Mouse (Mus musculus) CH12.LX (cell line): ENCODE measurements at regions not wholly inside any gene's neighbourhood (a gene's known extent, or its start where the extent isn't known, plus 50 kb on each side); places are given as distances from the start of the nearest gene placed in this dataset.

Experiments used
- DNase-seq: peaks from one replicate; pipeline ENCODE4 v3.0.0-alpha.2; 2013; ENCODE audit errors: extremely low read depth
- H3K27ac ChIP-seq: 2 replicates; pipeline ENCODE4 v1.5.1; 2012; ENCODE audit warnings: low read depth, mild to moderate bottlenecking, control low read depth, moderate library complexity; ENCODE audit not compliant: insufficient read depth
- H3K27me3 ChIP-seq: replicated peaks from 2 replicates; pipeline ENCODE3; 2012; ENCODE audit warnings: inconsistent platforms
- H3K36me3 ChIP-seq, 2 experiments: replicated peaks in 1 of 2; 2 replicates each; pipeline versions ENCODE3 to v1.6.1; 2012; ENCODE audit warnings: inconsistent platforms in 1 of 2, low read length in 1 of 2, mild to moderate bottlenecking in 1 of 2, mixed read lengths in 1 of 2, moderate library complexity in 1 of 2; ENCODE audit not compliant: control insufficient read depth in 1 of 2, insufficient read depth in 1 of 2
- H3K4me1 ChIP-seq, 2 experiments: 2 replicates each; pipeline ENCODE4 v1.6.1; 2012; ENCODE audit warnings: inconsistent platforms in 1 of 2, moderate library complexity in 1 of 2; ENCODE audit not compliant: insufficient read depth in 2 of 2, control insufficient read depth in 1 of 2
- H3K4me2 ChIP-seq: 2 replicates; pipeline ENCODE4 v1.6.1; 2012; ENCODE audit warnings: low read depth, mild to moderate bottlenecking, control low read depth; ENCODE audit not compliant: poor library complexity, insufficient read depth, severe bottlenecking
- H3K4me3 ChIP-seq, 3 experiments: fragments of 150-350 bp in 1 of 3; sonication (generic) in 1 of 3; replicated peaks in 1 of 3; 2 replicates each; pipeline versions ENCODE3 to v1.5.1; 2011 to 2012; ENCODE audit warnings: low read depth in 2 of 3, low read length in 2 of 3, mild to moderate bottlenecking in 2 of 3, moderate library complexity in 2 of 3, control low read depth in 1 of 3, improper control_type of control experiment in 1 of 3, inconsistent platforms in 1 of 3, mixed read lengths in 1 of 3; ENCODE audit not compliant: poor library complexity in 1 of 3
- H3K79me2 ChIP-seq: replicated peaks from 2 replicates; pipeline ENCODE4 v1.6.1; 2012; ENCODE audit warnings: mild to moderate bottlenecking, moderate library complexity; ENCODE audit not compliant: control insufficient read depth, poor library complexity, insufficient read depth, severe bottlenecking; ENCODE audit errors: extremely low read depth
- H3K9ac ChIP-seq: 2 replicates; pipeline ENCODE4 v1.6.1; 2012; ENCODE audit warnings: low read depth, mild to moderate bottlenecking, control low read depth, moderate library complexity; ENCODE audit not compliant: insufficient read depth
- H3K9me3 ChIP-seq: replicated peaks from 2 replicates; pipeline ENCODE3; 2012; ENCODE audit warnings: low read length, inconsistent platforms, mixed read lengths
- BHLHE40 ChIP-seq: IDR thresholded peaks from 2 replicates; pipeline ENCODE4 v1.6.1; 2011; ENCODE audit warnings: mild to moderate bottlenecking, low read depth, low read length, improper control_type of control experiment
- CHD1 ChIP-seq: IDR thresholded peaks from 2 replicates; pipeline ENCODE4 v1.6.1; 2012; ENCODE audit warnings: low read depth, low read length, improper control_type of control experiment, inconsistent platforms
- CHD2 ChIP-seq: IDR thresholded peaks from 2 replicates; pipeline ENCODE4 v1.6.1; 2011; ENCODE audit warnings: low read length, improper control_type of control experiment
- CTCF ChIP-seq, 2 experiments: IDR thresholded peaks in 1 of 2; conservative IDR thresholded peaks in 1 of 2; 2 replicates each; pipeline ENCODE4 v1.5.1; 2011 to 2012; ENCODE audit warnings: low read depth in 2 of 2, low read length in 2 of 2, improper control_type of control experiment in 1 of 2, inconsistent platforms in 1 of 2, mild to moderate bottlenecking in 1 of 2, moderate library complexity in 1 of 2
- E2F4 ChIP-seq: IDR thresholded peaks from 2 replicates; pipeline ENCODE4 v1.6.1; 2011; ENCODE audit warnings: low read depth, low read length, improper control_type of control experiment; ENCODE audit not compliant: insufficient replicate concordance
- ELF1 ChIP-seq: IDR thresholded peaks from 2 replicates; pipeline ENCODE4 v1.6.1; 2014; ENCODE audit warnings: low read depth, mild to moderate bottlenecking, inconsistent platforms, low read length, improper control_type of control experiment
- EP300 ChIP-seq: IDR thresholded peaks from 2 replicates; pipeline ENCODE4 v1.6.1; 2011; ENCODE audit warnings: low read length, improper control_type of control experiment
- ETS1 ChIP-seq: conservative IDR thresholded peaks from 2 replicates; pipeline ENCODE4 v1.6.1; 2012; ENCODE audit warnings: low read depth, mild to moderate bottlenecking, inconsistent platforms, low read length, improper control_type of control experiment, moderate library complexity
- GABPA ChIP-seq: IDR thresholded peaks from 2 replicates; pipeline ENCODE4 v1.6.1; 2012; ENCODE audit warnings: low read depth, low read length, improper control_type of control experiment, inconsistent platforms; ENCODE audit not compliant: insufficient replicate concordance
- HCFC1 ChIP-seq: IDR thresholded peaks from 2 replicates; pipeline ENCODE4 v1.6.1; 2012; ENCODE audit warnings: low read depth, mild to moderate bottlenecking, inconsistent platforms, low read length, improper control_type of control experiment
- IRF4 ChIP-seq: IDR thresholded peaks from 2 replicates; pipeline ENCODE4 v1.6.1; 2014; ENCODE audit warnings: low read depth, mild to moderate bottlenecking, inconsistent platforms, low read length, improper control_type of control experiment
- JUN ChIP-seq: IDR thresholded peaks from 2 replicates; pipeline ENCODE4 v1.6.1; 2011; ENCODE audit warnings: low read depth, mild to moderate bottlenecking, low read length, improper control_type of control experiment, moderate library complexity; ENCODE audit not compliant: insufficient read depth
- JUND ChIP-seq: conservative IDR thresholded peaks from 2 replicates; pipeline ENCODE4 v1.6.1; 2011; ENCODE audit warnings: low read depth, low read length, improper control_type of control experiment
- KAT2A ChIP-seq: IDR thresholded peaks from 2 replicates; pipeline ENCODE4 v1.6.1; 2012; ENCODE audit warnings: low read length, improper control_type of control experiment, inconsistent platforms; ENCODE audit not compliant: insufficient replicate concordance
- MEF2A ChIP-seq: IDR thresholded peaks from 2 replicates; pipeline ENCODE4 v1.6.1; 2014; ENCODE audit warnings: low read depth, mild to moderate bottlenecking, inconsistent platforms, low read length, improper control_type of control experiment, borderline replicate concordance
- MXI1 ChIP-seq: IDR thresholded peaks from 2 replicates; pipeline ENCODE4 v1.6.1; 2011; ENCODE audit warnings: mild to moderate bottlenecking, low read depth, low read length, improper control_type of control experiment
- MYC ChIP-seq: IDR thresholded peaks from 2 replicates; pipeline ENCODE4 v1.6.1; 2011; ENCODE audit warnings: low read depth, mild to moderate bottlenecking, improper control_type of control experiment, low read length
- PAX5 ChIP-seq: IDR thresholded peaks from 2 replicates; pipeline ENCODE4 v1.6.1; 2012; ENCODE audit warnings: low read length, inconsistent platforms, mixed read lengths
- POLR2AphosphoS2 ChIP-seq: IDR thresholded peaks from 2 replicates; pipeline ENCODE4 v1.6.1; 2011; ENCODE audit warnings: low read depth, low read length, improper control_type of control experiment
- RAD21 ChIP-seq: IDR thresholded peaks from 2 replicates; pipeline ENCODE4 v1.6.1; 2011; ENCODE audit warnings: low read depth, mild to moderate bottlenecking, low read length, improper control_type of control experiment, moderate library complexity
- RCOR1 ChIP-seq: conservative IDR thresholded peaks from 2 replicates; pipeline ENCODE4 v1.6.1; 2012; ENCODE audit warnings: low read depth, mild to moderate bottlenecking, inconsistent platforms, low read length, improper control_type of control experiment
- SMC3 ChIP-seq: IDR thresholded peaks from 2 replicates; pipeline ENCODE4 v1.6.1; 2011; ENCODE audit warnings: low read depth, low read length, improper control_type of control experiment
- USF1 ChIP-seq: IDR thresholded peaks from 2 replicates; pipeline ENCODE4 v1.6.1; 2014; ENCODE audit warnings: low read depth, mild to moderate bottlenecking, inconsistent platforms, low read length, improper control_type of control experiment
- USF2 ChIP-seq: conservative IDR thresholded peaks from 2 replicates; pipeline ENCODE4 v1.6.1; 2011; ENCODE audit warnings: low read depth, low read length, improper control_type of control experiment
- ZC3H11A ChIP-seq: IDR thresholded peaks from 2 replicates; pipeline ENCODE4 v1.6.1; 2012; ENCODE audit warnings: low read depth, mild to moderate bottlenecking, inconsistent platforms, low read length, improper control_type of control experiment
- ZKSCAN1 ChIP-seq: IDR thresholded peaks from 2 replicates; pipeline ENCODE4 v1.6.1; 2012; ENCODE audit warnings: low read depth, inconsistent platforms, low read length, improper control_type of control experiment, borderline replicate concordance
- ZNF384 ChIP-seq: IDR thresholded peaks from 2 replicates; pipeline ENCODE4 v1.6.1; 2012; ENCODE audit warnings: low read depth, low read length, improper control_type of control experiment, inconsistent platforms
- dilution Hi-C: fragments of 300-500 bp; cut with MboI; formaldehyde crosslinking; loops from 2 replicates; pipeline ENCODE4 v1.14.3; 2020; ENCODE audit warnings: low sequenced_read_pairs; ENCODE audit not compliant: extremely low pct_unique_long_range_greater_than_20kb, extremely low pct_ligation_motif_present
- in situ Hi-C: fragments of 300-500 bp; cut with MboI; formaldehyde crosslinking; loops from 3 replicates; pipeline ENCODE4 v1.14.3; 2019; ENCODE audit warnings: low sequenced_read_pairs, low pct_ligation_motif_present, low pct_unique_long_range_greater_than_20kb, mixed read lengths

GRCm38 (mm10) chr1:157756977-157757376 is 250.4 kb downstream of the Sec16b start:
- TF ChIP-seq ZKSCAN1 (no peak), KAT2A (no peak), IRF4 (no peak), CHD2 (no peak), JUN (no peak), JUND (no peak), BHLHE40 (no peak), PAX5 (no peak), ETS1 (no peak)
- Histone ChIP-seq H3K4me2 (no peak overlapping the region), H3K27ac (no peak overlapping the region), H3K79me2 (no peaks in the 10 kb centered on the region), H3K4me1 (no peaks in the 10 kb centered on the region), H3K36me3 (no peaks in the 10 kb centered on the region), H3K9ac (no peak overlapping the region), H3K27me3 (no peaks in the 10 kb centered on the region), H3K4me3 (no peak overlapping the region), H3K9me3 (no peaks in the 10 kb centered on the region)
- dilution Hi-C loops (no loop called here), in situ Hi-C loops (no loop called here)
- DNase-seq: no peak

GRCm38 (mm10) chr1:157758337-157758736 is 251.8 kb downstream of the Sec16b start:
- peak; percentile 7 for DNase-seq
- Histone ChIP-seq H3K9me3 (no peaks in the 10 kb centered on the region), H3K4me1 (no peaks in the 10 kb centered on the region), H3K9ac (no peak overlapping the region), H3K4me2 (no peak overlapping the region), H3K36me3 (no peaks in the 10 kb centered on the region), H3K27ac (no peak overlapping the region), H3K27me3 (peaks cover 2% of the 10 kb centered on the region), H3K79me2 (no peaks in the 10 kb centered on the region), H3K4me3 (no peak overlapping the region)
- dilution Hi-C loops (no loop called here), in situ Hi-C loops (no loop called here)
- no peak for TF ChIP-seq PAX5
- no peak for TF ChIP-seq MXI1
- no peak for TF ChIP-seq USF1
- TF ChIP-seq JUN: no peak
- no peak for TF ChIP-seq MEF2A
- no peak for TF ChIP-seq JUND
- TF ChIP-seq SMC3: peak; percentile 24; the same call in 1 of the 2 replicates
- TF ChIP-seq CHD1: no peak
- TF ChIP-seq KAT2A: no peak
- no peak for TF ChIP-seq BHLHE40
- TF ChIP-seq GABPA: no peak
- TF ChIP-seq POLR2AphosphoS2: no peak
- peak; percentile 46 for TF ChIP-seq RAD21
- no peak for TF ChIP-seq MYC
- TF ChIP-seq ZC3H11A: no peak
- no peak for TF ChIP-seq EP300
- TF ChIP-seq E2F4: no peak
- TF ChIP-seq HCFC1: no peak
- TF ChIP-seq ZNF384: no peak
- no peak for TF ChIP-seq ETS1
- TF ChIP-seq CTCF (conservative IDR thresholded peaks at IDR 0.05 in 1 of 2, IDR thresholded peaks at IDR 0.05 in 1 of 2; ENCODE audit: low read depth in 2 of 2, low read length in 2 of 2): peak; percentile 36 to 44; a peak in 3 of 4 replicates
- no peak for TF ChIP-seq USF2
- TF ChIP-seq ELF1: no peak
- TF ChIP-seq RCOR1: no peak
